Mouse (Mus musculus) urinary bladder, postnatal 14 days (tissue): Measurements from ENCODE around the gene Ddc.

ENCODE experiments used
- DNase-seq: peaks from one replicate; pipeline ENCODE4 v3.0.0; 2021; ENCODE audit warnings: low spot score

The Ddc gene

GRCm38 (mm10) chr11:11845044-11845443, 52.9 kb downstream of the Ddc start:
- DNase-seq, result no peak

- peak; percentile 89 for DNase-seq
Measured at GRCm38 (mm10) chr11:11844367-11844971, 53.5 kb downstream of the Ddc start.

- no peak for DNase-seq
Measured at GRCm38 (mm10) chr11:11841590-11841989, 56.4 kb downstream of the Ddc start.

GRCm38 (mm10) chr11:11840746-11841145, 57.2 kb downstream of the Ddc start:
- no peak for DNase-seq

- no peak for DNase-seq
Measured at GRCm38 (mm10) chr11:11839874-11840273, 58.1 kb downstream of the Ddc start.

DNA sequence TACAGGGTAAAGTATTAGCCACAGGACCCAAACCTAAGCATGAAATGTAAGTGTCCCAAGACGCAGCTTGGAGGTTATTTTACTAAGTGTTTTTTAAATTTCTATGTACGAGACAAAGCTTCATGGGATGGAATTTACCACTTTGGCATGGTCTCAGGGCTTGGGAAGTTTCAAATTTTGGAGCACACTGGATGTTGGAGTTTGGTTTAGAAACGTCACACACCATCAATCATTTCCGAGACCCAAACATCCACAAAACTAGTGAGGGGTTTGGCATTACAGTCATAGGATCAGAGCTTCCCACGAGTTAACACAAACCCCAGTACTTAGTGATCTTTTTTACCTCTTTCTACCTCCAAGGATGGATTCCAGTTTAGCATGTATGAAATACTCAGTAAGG, 60.6 kb downstream of the Ddc start:
- DNase-seq, result no peak

DNA sequence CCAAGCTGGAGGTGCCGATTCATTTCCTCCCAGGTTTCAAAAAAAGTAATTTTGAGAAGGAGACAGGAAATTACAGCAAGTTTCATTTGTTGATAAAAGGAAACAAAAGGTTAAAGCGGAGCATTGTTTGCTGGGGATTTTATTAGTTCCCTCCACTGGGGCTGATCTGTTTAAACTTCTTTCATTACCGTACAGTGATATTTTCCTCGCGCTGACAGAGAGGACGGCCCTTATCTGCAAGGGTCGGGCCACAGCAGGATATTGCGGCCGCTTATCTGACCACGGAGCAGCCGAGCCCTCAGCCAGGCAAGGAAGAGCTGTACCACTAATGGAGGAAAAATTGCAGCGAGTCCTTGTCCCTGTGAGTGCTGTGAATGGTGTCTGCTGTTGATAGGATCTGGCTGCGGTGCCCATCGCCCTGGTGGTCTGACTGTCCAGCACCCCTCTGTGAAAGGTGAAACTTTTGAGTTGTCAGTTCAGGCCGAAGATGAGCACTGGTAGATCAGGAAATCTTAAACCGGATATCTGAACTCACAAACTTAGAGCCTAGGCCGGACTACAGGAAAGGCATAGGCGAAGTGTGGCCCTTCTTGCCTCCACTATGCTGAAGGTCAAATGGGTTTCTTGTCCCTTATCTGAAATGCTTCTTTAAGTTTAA, 61.1 kb downstream of the Ddc start:
- no peak for DNase-seq

- DNase-seq, result no peak
Measured at GRCm38 (mm10) chr11:11836262-11836661, 61.7 kb downstream of the Ddc start.

GRCm38 (mm10) chr11:11835791-11836190, 62.2 kb downstream of the Ddc start:
- DNase-seq, result no peak

DNA sequence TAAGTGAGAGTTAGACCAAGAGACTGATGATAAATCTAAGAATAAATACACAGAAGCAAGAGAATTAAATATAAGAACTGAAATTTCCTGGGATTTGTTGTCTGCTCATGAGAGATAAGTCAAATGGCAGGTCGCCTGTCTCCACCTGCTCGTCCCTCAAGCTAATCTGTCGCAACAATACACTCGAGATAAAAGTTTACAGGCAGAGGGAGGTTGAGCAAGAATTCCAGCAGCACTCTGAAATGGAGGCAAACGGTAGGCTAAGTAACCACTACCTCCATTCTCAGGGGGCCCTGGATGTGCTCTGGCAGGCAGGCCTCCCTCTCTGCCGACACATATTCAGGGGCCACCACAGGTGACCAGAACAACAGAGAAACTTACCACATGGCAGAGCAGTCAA, 62.6 kb downstream of the Ddc start:
- DNase-seq, result no peak

- DNase-seq, result no peak
Measured at GRCm38 (mm10) chr11:11833100-11833499, 64.8 kb downstream of the Ddc start.

- DNase-seq, result no peak
Measured at GRCm38 (mm10) chr11:11832755-11833084, 65.2 kb downstream of the Ddc start.

GRCm38 (mm10) chr11:11831940-11832754, 65.8 kb downstream of the Ddc start:
- DNase-seq, result no peak

DNA sequence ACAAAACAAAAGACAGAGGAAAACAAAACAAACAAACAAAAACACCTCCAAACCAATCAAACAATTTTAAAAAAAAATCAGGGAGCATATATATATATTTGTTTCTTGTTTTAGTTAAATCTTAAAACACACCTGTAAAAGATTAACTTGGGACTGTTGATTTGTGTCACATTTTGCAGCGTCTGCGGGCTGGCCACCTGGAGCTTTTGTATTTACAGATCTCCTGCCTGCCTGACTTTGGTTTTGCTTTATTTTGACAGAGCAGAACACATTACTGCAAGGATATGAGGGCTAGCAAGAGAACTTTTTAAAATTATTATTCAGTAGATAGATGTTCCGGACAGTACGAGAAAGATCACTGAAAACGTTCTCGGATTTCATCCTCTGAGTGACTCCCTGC, 66.4 kb downstream of the Ddc start:
- no peak for DNase-seq

DNA sequence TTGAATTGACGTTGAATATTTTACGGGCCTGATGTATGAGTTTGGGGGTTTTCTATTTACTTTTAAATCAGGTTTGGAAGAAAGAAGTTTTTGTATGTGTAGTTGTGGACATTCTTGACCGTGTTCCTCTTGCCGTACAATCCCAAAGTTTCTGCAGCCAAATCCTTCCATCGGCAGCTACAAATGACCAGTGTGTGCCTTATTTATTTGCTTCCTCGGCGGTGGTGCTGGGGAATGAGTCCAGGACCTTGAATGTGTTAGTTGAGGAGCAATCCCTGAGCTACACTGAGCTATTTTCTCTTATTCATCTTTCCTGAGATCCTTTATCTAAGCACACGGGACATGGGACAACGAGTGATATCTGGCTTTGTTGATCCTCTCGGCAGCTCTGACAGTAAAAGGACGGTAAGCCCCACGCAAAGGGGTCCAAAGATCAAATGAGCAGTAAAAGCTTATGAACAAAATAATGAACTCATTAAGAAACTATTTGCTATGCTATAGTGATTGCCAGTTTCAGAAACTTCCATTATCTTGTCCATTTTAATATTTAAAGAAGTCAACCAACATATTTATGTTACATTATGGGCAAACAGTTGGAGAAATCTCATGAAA, 67.0 kb downstream of the Ddc start:
- DNase-seq, result no peak

GRCm38 (mm10) chr11:11829161-11830000, 68.6 kb downstream of the Ddc start:
- DNase-seq, result peak; percentile 68

DNA sequence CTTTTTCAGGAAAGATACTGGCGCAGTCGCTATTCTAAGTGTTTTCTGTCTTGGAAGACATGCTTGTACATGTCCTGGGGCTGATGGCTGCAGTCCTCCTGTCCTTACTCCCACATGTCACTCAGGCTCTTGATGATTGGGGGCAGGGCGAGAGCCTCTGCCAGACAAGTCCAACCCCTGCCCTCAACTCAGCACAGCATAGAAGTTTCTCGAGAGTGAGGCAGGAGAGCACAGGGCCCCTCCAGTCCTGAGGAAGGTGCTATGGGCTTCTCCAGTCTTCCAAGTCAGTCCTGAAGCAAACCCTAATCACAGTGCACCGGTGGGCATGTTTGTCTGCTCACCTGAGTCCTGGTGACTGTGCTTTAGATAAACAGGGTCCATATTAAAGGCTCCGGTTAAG, 69.2 kb downstream of the Ddc start:
- DNase-seq, result no peak

GRCm38 (mm10) chr11:11828251-11828650, 69.7 kb downstream of the Ddc start:
- no peak for DNase-seq

DNA sequence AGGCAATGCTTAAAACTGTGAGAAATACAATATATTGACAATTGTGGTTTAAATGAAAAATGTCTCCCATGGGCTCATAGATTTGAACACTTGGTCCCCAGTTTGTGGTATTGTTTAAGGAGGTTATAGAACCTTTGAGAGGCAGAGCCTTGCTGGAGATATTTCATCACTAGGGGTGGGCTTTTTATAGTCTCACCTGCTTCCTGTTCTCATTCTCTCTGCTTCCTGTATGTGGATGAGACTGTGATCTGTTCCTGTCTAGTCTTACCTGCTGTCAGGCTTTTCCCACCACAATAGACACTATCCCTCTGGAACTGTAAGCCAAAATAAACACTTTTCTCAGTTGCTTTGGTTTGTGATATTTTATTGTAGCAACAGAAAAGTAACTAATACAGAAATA, 71.5 kb downstream of the Ddc start:
- DNase-seq, result no peak

DNA sequence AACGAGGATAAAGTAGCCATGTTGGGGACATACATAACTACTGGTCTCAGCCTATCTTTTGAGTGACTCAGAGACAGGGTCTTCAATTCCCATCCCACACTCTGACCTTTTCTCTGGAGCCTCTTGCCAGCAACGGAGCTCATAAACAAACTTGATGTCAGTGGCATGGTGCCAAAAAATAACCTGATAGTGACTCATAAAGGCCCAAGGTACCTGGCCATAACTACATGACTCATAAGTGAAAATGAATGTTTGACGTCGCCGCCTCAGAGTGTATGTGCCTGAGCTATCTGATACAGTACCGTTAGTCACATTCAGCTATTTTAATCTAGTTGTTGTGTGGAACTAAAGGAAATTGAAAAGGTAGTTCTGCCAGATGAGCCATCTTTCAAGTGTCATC, 72.3 kb downstream of the Ddc start:
- peak; percentile 75 for DNase-seq

GRCm38 (mm10) chr11:11824970-11825635, 72.8 kb downstream of the Ddc start:
- no peak for DNase-seq
